Mouse (Mus musculus) cortical plate, adult 2 months (tissue): ENCODE measurements around the gene Nat14.

Experiments used
- CTCF ChIP-seq: fragments of 200-500 bp; IDR thresholded peaks from 2 replicates; pipeline ENCODE4 v1.5.1; 2011; ENCODE audit warnings: mild to moderate bottlenecking, control low read depth, low read length; ENCODE audit not compliant: insufficient read depth; ENCODE audit errors: extremely low read depth
- POLR2A ChIP-seq: fragments of 200-500 bp; IDR thresholded peaks from 2 replicates; pipeline ENCODE4 v1.6.1; 2011; ENCODE audit warnings: mild to moderate bottlenecking, low read length, control low read depth; ENCODE audit not compliant: insufficient read depth; ENCODE audit errors: extremely low read depth

DNA sequence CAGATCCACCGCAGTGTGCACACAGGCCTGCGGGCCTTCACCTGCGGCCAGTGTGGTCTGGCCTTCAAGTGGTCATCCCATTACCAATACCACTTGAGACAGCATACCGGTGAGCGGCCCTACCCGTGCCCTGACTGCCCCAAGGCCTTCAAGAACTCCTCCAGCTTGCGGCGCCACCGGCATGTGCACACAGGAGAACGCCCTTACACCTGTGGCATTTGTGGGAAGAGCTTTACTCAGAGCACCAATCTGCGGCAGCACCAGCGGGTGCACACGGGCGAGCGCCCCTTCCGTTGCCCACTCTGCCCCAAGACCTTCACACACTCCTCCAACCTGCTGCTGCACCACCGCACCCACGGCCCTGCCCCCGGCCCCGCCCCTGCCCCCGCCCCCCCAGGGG is 2.7 kb upstream of the Nat14 start:
- TF ChIP-seq POLR2A (no peak), CTCF (no peak)
